Mouse (Mus musculus): ENCODE results near the gene Gm11037. TPM values are rescaled to one million over a fixed set of nuclear protein-coding genes. Genes with fewer than 3 reads are reported as not detected.

Gene Gm11037
- polyA plus RNA-seq, 1 experiment: not detected

DNA sequence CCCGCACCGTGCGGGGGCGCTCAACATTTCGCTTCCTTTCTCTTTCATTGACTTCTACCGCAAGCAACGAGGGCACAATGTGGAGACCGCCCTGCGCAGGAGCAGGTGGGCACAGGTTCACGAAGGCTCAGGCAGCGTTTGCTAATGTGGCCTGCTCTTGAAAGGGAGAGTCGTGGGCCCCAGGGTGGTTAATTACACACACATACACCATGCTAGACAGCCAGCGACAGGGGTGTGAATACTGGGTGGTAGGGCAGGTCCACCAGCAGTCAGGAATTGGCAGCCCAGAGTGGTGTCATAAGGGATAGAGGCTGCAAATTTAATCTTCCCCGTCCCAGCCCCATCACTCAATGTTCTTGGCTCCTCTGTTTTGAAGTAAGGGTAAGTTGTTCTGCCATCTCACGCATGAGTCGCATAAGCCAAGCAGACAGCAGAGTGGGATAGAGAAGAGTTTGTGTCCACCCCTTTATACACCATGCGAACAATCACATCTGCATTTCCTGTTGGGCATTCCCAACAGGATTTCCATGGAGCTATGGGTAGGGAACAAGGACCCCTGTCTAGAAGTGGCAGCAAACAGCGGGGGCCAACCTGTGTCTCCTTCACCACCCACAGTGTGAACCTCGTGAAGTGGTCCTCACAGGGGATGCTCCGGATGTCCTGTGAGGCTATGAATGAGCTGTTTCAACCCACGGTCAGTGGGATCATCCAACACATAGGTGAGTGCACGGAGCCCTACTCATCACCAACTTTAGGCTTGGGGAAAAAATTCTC lies 9.9 kb downstream of the Gm11037 start:
- TF ChIP-seq CTCF (IDR thresholded peaks at IDR 0.05; ENCODE audit: low read depth, low read length) (no peak), POLR2A (IDR thresholded peaks at IDR 0.05; ENCODE audit: insufficient read depth, low read length) (no peak), EP300 (IDR thresholded peaks at IDR 0.05; ENCODE audit: insufficient read depth, low read depth, low read length) (no peak)
- Histone ChIP-seq H3K4me3 (ENCODE audit: low read depth, low read length) (0 out of 2 replicates have a peak overlapping the region, but pooled peaks have one; percentile 3), H3K27me3 (ENCODE audit: control insufficient read depth, insufficient read depth, low read length, poor library complexity, severe bottlenecking) (no peaks in the 10 kb centered on the region), H3K4me1 (ENCODE audit: control insufficient read depth, insufficient read depth, low read length) (no peaks in the 10 kb centered on the region), H3K36me3 (ENCODE audit: control insufficient read depth, insufficient read depth, low read length, poor library complexity, severe bottlenecking) (peaks cover 11% of the 10 kb centered on the region; the same call in 1 of the 2 replicates), H3K9me3 (replicated peaks; ENCODE audit: control insufficient read depth, insufficient read depth, low read length, poor library complexity, severe bottlenecking) (no peaks in the 10 kb centered on the region), H3K9ac (ENCODE audit: low read depth, poor library complexity, severe bottlenecking) (no peak overlapping the region), H3K27ac (ENCODE audit: insufficient read depth, low read length) (no peak overlapping the region)

GRCm38 (mm10) chr2:131145121-131145520 lies 11.8 kb downstream of the Gm11037 start:
- H3K4me1 ChIP-seq (ENCODE audit: control insufficient read depth, insufficient read depth, low read length): no peaks in the 10 kb centered on the region
- H3K9me3 ChIP-seq (replicated peaks; ENCODE audit: control insufficient read depth, insufficient read depth, low read length, poor library complexity, severe bottlenecking): no peaks in the 10 kb centered on the region
- peaks cover 23% of the 10 kb centered on the region for H3K36me3 ChIP-seq (ENCODE audit: control insufficient read depth, insufficient read depth, low read length, poor library complexity, severe bottlenecking)
- H3K9ac ChIP-seq (ENCODE audit: low read depth, poor library complexity, severe bottlenecking): no peak overlapping the region; the same call in 1 of the 2 replicates
- TF ChIP-seq EP300 (IDR thresholded peaks at IDR 0.05; ENCODE audit: insufficient read depth, low read depth, low read length) (no peak), POLR2A (IDR thresholded peaks at IDR 0.05; ENCODE audit: insufficient read depth, low read length) (no peak), CTCF (IDR thresholded peaks at IDR 0.05; ENCODE audit: low read depth, low read length) (no peak)
- H3K27me3 ChIP-seq (ENCODE audit: control insufficient read depth, insufficient read depth, low read length, poor library complexity, severe bottlenecking): no peaks in the 10 kb centered on the region
- H3K27ac ChIP-seq (ENCODE audit: insufficient read depth, low read length): no peak overlapping the region
- peak overlapping the region; percentile 59 for H3K4me3 ChIP-seq (ENCODE audit: low read depth, low read length)

DNA sequence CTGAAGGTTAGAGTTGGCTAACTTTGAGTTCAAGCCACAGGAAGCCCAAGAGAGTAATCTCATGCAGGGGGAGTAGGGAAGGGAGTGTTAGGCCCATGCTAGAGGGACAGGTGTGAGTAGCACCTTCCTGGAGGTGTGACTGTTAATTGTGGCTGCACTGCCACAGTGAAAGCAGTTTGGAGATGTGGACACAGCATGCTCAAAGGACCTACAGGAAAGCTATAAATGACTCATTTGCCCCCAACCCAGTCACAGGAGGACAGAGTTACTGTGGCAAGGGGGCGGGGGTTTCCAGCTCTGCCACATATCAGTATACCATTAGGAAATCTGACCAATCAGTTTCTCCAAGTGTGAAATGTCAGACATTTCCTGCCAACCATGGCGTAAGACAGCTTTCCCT lies 12.2 kb downstream of the Gm11037 start:
- H3K9ac ChIP-seq (ENCODE audit: low read depth, poor library complexity, severe bottlenecking): no peak overlapping the region
- H3K27ac ChIP-seq (ENCODE audit: insufficient read depth, low read length): no peak overlapping the region
- H3K27me3 ChIP-seq (ENCODE audit: control insufficient read depth, insufficient read depth, low read length, poor library complexity, severe bottlenecking): no peaks in the 10 kb centered on the region
- no peaks in the 10 kb centered on the region for H3K9me3 ChIP-seq (replicated peaks; ENCODE audit: control insufficient read depth, insufficient read depth, low read length, poor library complexity, severe bottlenecking)
- no peaks in the 10 kb centered on the region for H3K4me1 ChIP-seq (ENCODE audit: control insufficient read depth, insufficient read depth, low read length)
- peaks cover 23% of the 10 kb centered on the region for H3K36me3 ChIP-seq (ENCODE audit: control insufficient read depth, insufficient read depth, low read length, poor library complexity, severe bottlenecking)
- TF ChIP-seq EP300 (IDR thresholded peaks at IDR 0.05; ENCODE audit: insufficient read depth, low read depth, low read length): no peak
- TF ChIP-seq CTCF (IDR thresholded peaks at IDR 0.05; ENCODE audit: low read depth, low read length): no peak
- no peak for TF ChIP-seq POLR2A (IDR thresholded peaks at IDR 0.05; ENCODE audit: insufficient read depth, low read length)
- no peak overlapping the region for H3K4me3 ChIP-seq (ENCODE audit: low read depth, low read length)

DNA sequence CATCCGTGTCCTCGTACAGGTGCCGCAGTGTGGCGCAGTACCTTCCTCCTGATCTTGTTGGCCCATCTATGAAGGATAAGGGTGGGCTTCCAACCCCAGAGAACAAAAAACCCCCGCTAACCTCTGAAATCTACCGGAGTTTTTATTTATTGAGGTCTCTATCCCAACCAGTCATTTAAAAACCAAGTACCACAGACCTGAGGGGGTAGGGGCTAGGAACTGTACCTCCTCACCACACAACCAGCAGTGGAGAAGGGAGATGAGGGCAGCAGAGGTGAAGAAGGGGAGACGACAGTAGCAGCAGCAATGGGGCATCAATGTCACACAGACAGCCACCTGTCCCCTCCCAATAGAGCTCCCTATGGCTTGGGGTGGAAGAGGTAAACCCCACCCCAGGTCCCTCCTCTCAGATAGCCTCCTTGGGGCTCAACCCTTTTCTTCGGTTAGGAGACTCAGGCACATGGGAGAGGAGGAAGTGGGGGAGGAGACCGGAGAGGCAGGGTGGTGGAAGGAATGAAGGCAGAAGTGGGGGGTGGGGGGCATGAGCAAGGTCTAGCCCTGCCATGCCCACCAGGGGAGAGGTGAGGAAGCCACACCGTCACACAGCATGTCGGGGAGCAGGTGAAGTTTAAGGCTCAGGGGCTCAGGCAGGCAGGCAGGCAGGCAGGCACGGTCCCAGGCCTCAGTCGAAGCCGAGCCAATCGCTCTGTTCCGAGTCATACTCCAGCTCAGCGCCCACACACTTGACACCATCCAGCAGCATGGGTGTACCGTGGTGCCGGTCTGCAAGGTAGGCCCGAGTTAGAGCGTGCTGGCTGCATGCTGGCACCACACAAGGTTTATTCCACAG lies 13.1 kb downstream of the Gm11037 start:
- peaks cover 30% of the 10 kb centered on the region for H3K36me3 ChIP-seq (ENCODE audit: control insufficient read depth, insufficient read depth, low read length, poor library complexity, severe bottlenecking)
- H3K27ac ChIP-seq (ENCODE audit: insufficient read depth, low read length): no peak overlapping the region
- no peaks in the 10 kb centered on the region for H3K27me3 ChIP-seq (ENCODE audit: control insufficient read depth, insufficient read depth, low read length, poor library complexity, severe bottlenecking)
- TF ChIP-seq POLR2A (IDR thresholded peaks at IDR 0.05; ENCODE audit: insufficient read depth, low read length) (no peak), CTCF (IDR thresholded peaks at IDR 0.05; ENCODE audit: low read depth, low read length) (no peak), EP300 (IDR thresholded peaks at IDR 0.05; ENCODE audit: insufficient read depth, low read depth, low read length) (no peak)
- H3K4me3 ChIP-seq (ENCODE audit: low read depth, low read length): no peak overlapping the region
- H3K9me3 ChIP-seq (replicated peaks; ENCODE audit: control insufficient read depth, insufficient read depth, low read length, poor library complexity, severe bottlenecking): no peaks in the 10 kb centered on the region
- no peak overlapping the region for H3K9ac ChIP-seq (ENCODE audit: low read depth, poor library complexity, severe bottlenecking)
- no peaks in the 10 kb centered on the region for H3K4me1 ChIP-seq (ENCODE audit: control insufficient read depth, insufficient read depth, low read length)

- peaks cover 4% of the 10 kb centered on the region for H3K4me1 ChIP-seq (ENCODE audit: control insufficient read depth, insufficient read depth, low read length)
- TF ChIP-seq CTCF (IDR thresholded peaks at IDR 0.05; ENCODE audit: low read depth, low read length) (no peak), POLR2A (IDR thresholded peaks at IDR 0.05; ENCODE audit: insufficient read depth, low read length) (no peak), EP300 (IDR thresholded peaks at IDR 0.05; ENCODE audit: insufficient read depth, low read depth, low read length) (no peak)
- no peaks in the 10 kb centered on the region for H3K9me3 ChIP-seq (replicated peaks; ENCODE audit: control insufficient read depth, insufficient read depth, low read length, poor library complexity, severe bottlenecking)
- peaks cover 31% of the 10 kb centered on the region for H3K36me3 ChIP-seq (ENCODE audit: control insufficient read depth, insufficient read depth, low read length, poor library complexity, severe bottlenecking)
- no peaks in the 10 kb centered on the region for H3K27me3 ChIP-seq (ENCODE audit: control insufficient read depth, insufficient read depth, low read length, poor library complexity, severe bottlenecking)
- H3K9ac ChIP-seq (ENCODE audit: low read depth, poor library complexity, severe bottlenecking): no peak overlapping the region
- no peak overlapping the region for H3K4me3 ChIP-seq (ENCODE audit: low read depth, low read length)
- no peak overlapping the region for H3K27ac ChIP-seq (ENCODE audit: insufficient read depth, low read length)
Observed at GRCm38 (mm10) chr2:131147043-131147365, 13.7 kb downstream of the Gm11037 start.
